Mouse (Mus musculus): Measurements from ENCODE around the gene Flnb.

GRCm38 (mm10) chr14:7975177-7975576 lies 157.4 kb downstream of the Flnb start:
- no peak for TF ChIP-seq CTCF (conservative IDR thresholded peaks at IDR 0.05; ENCODE audit: insufficient read depth, insufficient read length, low read depth, low read length)
- no peak for TF ChIP-seq POLR2A (IDR thresholded peaks at IDR 0.05; ENCODE audit: low read depth, low read length)
